Mouse (Mus musculus) lung, postnatal 0 days (tissue): ENCODE measurements around the gene Ptbp2. TPM values are rescaled to one million over a fixed set of nuclear protein-coding genes. Genes with fewer than 3 reads are reported as not detected.
A peak's percentile ranks its signal among the peaks of the same experiment; 100 is the strongest.

ENCODE experiments used
- ATAC-seq: fragments of 200-750 bp; cut with Nextera tagmentation; 2 replicates; pipeline ENCODE4 v1.8.0; 2017; ENCODE audit warnings: moderate library complexity
- DNase-seq: peaks from one replicate; pipeline ENCODE4 v3.0.0-alpha.2; 2016; ENCODE audit warnings: low spot score
- H3K27ac ChIP-seq: fragments of 300-500 bp; sonication (generic); 2 replicates; pipeline ENCODE4 v1.5.1; 2014; ENCODE audit warnings: antibody characterized with exemption, mild to moderate bottlenecking, low read length, mixed read lengths
- H3K27me3 ChIP-seq: fragments of 300-500 bp; sonication (generic); replicated peaks from 2 replicates; pipeline ENCODE4 v1.6.1; 2014; ENCODE audit warnings: low read length, mixed read lengths; ENCODE audit not compliant: insufficient read depth
- H3K36me3 ChIP-seq: fragments of 300-500 bp; sonication (generic); 2 replicates; pipeline ENCODE4 v1.6.1; 2014; ENCODE audit warnings: low read length, mixed read lengths; ENCODE audit not compliant: insufficient read depth
- H3K4me1 ChIP-seq: fragments of 300-500 bp; sonication (generic); 2 replicates; pipeline ENCODE4 v1.6.1; 2014; ENCODE audit warnings: antibody characterized with exemption, low read depth, low read length, mixed read lengths; ENCODE audit not compliant: insufficient read depth
- H3K4me2 ChIP-seq: fragments of 300-500 bp; sonication (generic); replicated peaks from 2 replicates; pipeline ENCODE4 v1.6.1; 2014; ENCODE audit warnings: low read depth, mild to moderate bottlenecking, low read length, moderate library complexity, mixed read lengths
- H3K4me3 ChIP-seq: fragments of 300-500 bp; sonication (generic); 2 replicates; pipeline ENCODE4 v1.5.1; 2014; ENCODE audit warnings: low read depth, low read length
- H3K9ac ChIP-seq: fragments of 300-500 bp; sonication (generic); replicated peaks from 2 replicates; pipeline ENCODE4 v1.6.1; 2014; ENCODE audit warnings: low read depth, mild to moderate bottlenecking
- H3K9me3 ChIP-seq: fragments of 300-500 bp; sonication (generic); 2 replicates; pipeline ENCODE4 v1.6.1; 2016; ENCODE audit warnings: low read length, mixed read lengths
- CTCF ChIP-seq: IDR thresholded peaks from 2 replicates; pipeline ENCODE4 v1.5.1; 2016; ENCODE audit warnings: antibody characterized with exemption, mild to moderate bottlenecking
- EP300 ChIP-seq: IDR thresholded peaks from 2 replicates; pipeline ENCODE4 v1.6.1; 2016; ENCODE audit warnings: antibody characterized with exemption, mild to moderate bottlenecking, control low read depth
- WGBS: fragments of 180-500 bp; shearing (Covaris S2); extraction: QIAGEN DNeasy Blood & Tissue Kit; methylation state at CpG from one replicate; pipeline ENCODE4 v1.1.7; 2014; 5-methylcytosine and 5-hydroxymethylcytosine counted together
- polyA plus RNA-seq: library from polyadenylated mRNA; unstranded; fragments of >200 nt; fragmentation: Nextera tagmentation; extraction: Ambion mirVana; gene quantifications from 2 replicates; pipeline ENCODE4 v1.2.1, GENCODE M21; 2015

The Ptbp2 gene
- polyA plus RNA-seq, 1 experiment from 2014 or later = 21.5 TPM

- Histone ChIP-seq H3K4me3 (peak overlapping the region; percentile 98), H3K27me3 (no peaks in the 10 kb centered on the region), H3K27ac (peak overlapping the region; percentile 96), H3K9me3 (no peaks in the 10 kb centered on the region), H3K4me2 (peak overlapping the region; percentile 65), H3K36me3 (no peaks in the 10 kb centered on the region), H3K9ac (peak overlapping the region; percentile 92), H3K4me1 (0 out of 2 replicates have a peak, but pooled peaks cover 3% of the 10 kb centered on the region)
- 6% methylated on average over 45 of the region's 63 CpGs for WGBS
- TF ChIP-seq CTCF = no peak
- ATAC-seq (peak; percentile 63), DNase-seq (peak; percentile 64)
Measured at GRCm38 (mm10) chr3:119782022-119782945, 2.0 kb downstream of the Ptbp2 start.

GRCm38 (mm10) chr3:119780876-119781275 lies 3.4 kb downstream of the Ptbp2 start:
- no peak for ATAC-seq
- Histone ChIP-seq H3K4me3 (no peak overlapping the region), H3K4me2 (peak overlapping the region; percentile 27), H3K36me3 (no peaks in the 10 kb centered on the region), H3K9me3 (no peaks in the 10 kb centered on the region), H3K4me1 (0 out of 2 replicates have a peak, but pooled peaks cover 3% of the 10 kb centered on the region), H3K9ac (no peak overlapping the region), H3K27ac (no peak overlapping the region), H3K27me3 (no peaks in the 10 kb centered on the region)
- DNase-seq = no peak
- TF ChIP-seq CTCF (no peak), EP300 (no peak)

GRCm38 (mm10) chr3:119779261-119779660 lies 5.0 kb downstream of the Ptbp2 start:
- WGBS = 75% methylated on average over 1 of the region's 1 CpGs
- H3K4me3 ChIP-seq = no peak overlapping the region
- no peaks in the 10 kb centered on the region for H3K9me3 ChIP-seq
- H3K36me3 ChIP-seq = no peaks in the 10 kb centered on the region
- TF ChIP-seq EP300 (no peak), CTCF (no peak)
- no peak for DNase-seq
- no peak overlapping the region for H3K9ac ChIP-seq
- no peak for ATAC-seq
- no peak overlapping the region for H3K4me2 ChIP-seq
- 0 out of 2 replicates have a peak, but pooled peaks cover 3% of the 10 kb centered on the region for H3K4me1 ChIP-seq
- H3K27me3 ChIP-seq = no peaks in the 10 kb centered on the region
- no peak overlapping the region for H3K27ac ChIP-seq

GRCm38 (mm10) chr3:119778431-119778830 lies 5.8 kb downstream of the Ptbp2 start:
- Histone ChIP-seq H3K4me1 (0 out of 2 replicates have a peak, but pooled peaks cover 3% of the 10 kb centered on the region), H3K4me3 (no peak overlapping the region), H3K36me3 (no peaks in the 10 kb centered on the region), H3K9ac (no peak overlapping the region), H3K27ac (no peak overlapping the region), H3K27me3 (no peaks in the 10 kb centered on the region), H3K9me3 (no peaks in the 10 kb centered on the region), H3K4me2 (no peak overlapping the region)
- 88% methylated on average over 2 of the region's 2 CpGs for WGBS
- DNase-seq = no peak
- no peak for TF ChIP-seq EP300
- no peak for TF ChIP-seq CTCF
- ATAC-seq = no peak

- Histone ChIP-seq H3K9me3 (no peaks in the 10 kb centered on the region), H3K27ac (no peak overlapping the region), H3K4me2 (no peak overlapping the region), H3K4me3 (no peak overlapping the region), H3K9ac (no peak overlapping the region), H3K4me1 (0 out of 2 replicates have a peak, but pooled peaks cover 3% of the 10 kb centered on the region), H3K36me3 (no peaks in the 10 kb centered on the region), H3K27me3 (no peaks in the 10 kb centered on the region)
- WGBS = 82% methylated on average over 5 of the region's 5 CpGs
- TF ChIP-seq CTCF = no peak
- TF ChIP-seq EP300 = no peak
- ATAC-seq (no peak), DNase-seq (no peak)
Measured at GRCm38 (mm10) chr3:119776129-119776528, 8.1 kb downstream of the Ptbp2 start.

GRCm38 (mm10) chr3:119772789-119773188 lies 11.5 kb downstream of the Ptbp2 start:
- DNase-seq = no peak
- 75% methylated on average over 2 of the region's 2 CpGs for whole genome bisulfite sequencing
- Histone ChIP-seq H3K4me2 (no peak overlapping the region), H3K4me3 (no peak overlapping the region), H3K27me3 (no peaks in the 10 kb centered on the region), H3K27ac (no peak overlapping the region), H3K4me1 (no peaks in the 10 kb centered on the region), H3K9me3 (no peaks in the 10 kb centered on the region), H3K36me3 (no peaks in the 10 kb centered on the region), H3K9ac (no peak overlapping the region)
- no peak for ATAC-seq
- TF ChIP-seq CTCF = no peak
- no peak for TF ChIP-seq EP300
